Mouse (Mus musculus) spleen, postnatal 4 days (tissue): ENCODE measurements around the gene Srcap.
A peak's percentile ranks its signal among the peaks of the same experiment; 100 is the strongest.

Source experiments
- DNase-seq, 2 experiments: peaks; one replicate each; pipeline ENCODE4 v3.0.0; 2022; ENCODE audit warnings: low spot score in 2 of 2

Srcap gene

DNA sequence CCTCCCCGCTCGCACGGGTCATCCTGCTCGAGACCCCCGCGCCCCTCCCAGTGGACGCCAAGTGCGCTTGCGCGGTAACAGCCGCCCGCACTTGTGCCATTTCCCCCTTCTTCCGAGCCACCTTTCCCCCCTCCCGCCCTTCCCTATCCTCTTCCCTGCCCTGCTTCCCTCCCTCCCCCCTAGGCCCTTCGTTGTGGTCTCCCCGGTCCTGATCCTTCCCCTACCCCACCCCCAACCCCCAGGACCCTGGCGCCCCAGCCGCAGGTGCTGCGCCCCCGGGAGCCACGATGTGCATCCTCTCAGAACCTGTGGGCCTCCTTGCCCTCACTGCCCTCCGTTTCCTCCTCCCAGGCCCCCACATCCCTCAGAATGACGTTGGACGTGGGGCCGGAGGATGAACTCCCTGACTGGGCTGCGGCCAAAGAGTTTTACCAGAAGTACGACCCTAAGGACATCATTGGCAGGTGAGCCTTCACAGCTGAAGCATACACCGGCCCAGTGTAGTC is 61.8 kb downstream of the Srcap start:
- peak in 1 of 2 experiments; percentile 72 for DNase-seq

DNA sequence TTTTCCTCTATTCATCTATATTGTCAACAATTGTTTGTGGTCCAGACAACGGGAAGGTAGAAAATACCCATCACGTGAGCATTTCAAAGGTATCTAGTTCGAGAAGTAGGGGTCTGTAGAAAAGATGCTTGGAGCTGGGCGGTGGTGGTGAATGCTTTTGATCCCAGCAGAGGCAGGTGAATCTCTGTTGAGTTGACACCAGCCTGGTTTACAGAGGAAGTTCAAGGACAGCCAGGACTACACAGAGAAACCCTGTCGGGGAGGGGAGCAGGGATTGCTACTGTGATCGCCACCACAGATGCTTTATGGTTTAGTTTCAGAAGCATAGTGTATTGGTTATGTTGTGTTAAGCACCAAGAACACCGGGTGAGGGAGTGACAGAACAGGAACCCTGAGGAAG is 62.3 kb downstream of the Srcap start:
- DNase-seq = peak in 1 of 2 experiments; percentile 61

DNA sequence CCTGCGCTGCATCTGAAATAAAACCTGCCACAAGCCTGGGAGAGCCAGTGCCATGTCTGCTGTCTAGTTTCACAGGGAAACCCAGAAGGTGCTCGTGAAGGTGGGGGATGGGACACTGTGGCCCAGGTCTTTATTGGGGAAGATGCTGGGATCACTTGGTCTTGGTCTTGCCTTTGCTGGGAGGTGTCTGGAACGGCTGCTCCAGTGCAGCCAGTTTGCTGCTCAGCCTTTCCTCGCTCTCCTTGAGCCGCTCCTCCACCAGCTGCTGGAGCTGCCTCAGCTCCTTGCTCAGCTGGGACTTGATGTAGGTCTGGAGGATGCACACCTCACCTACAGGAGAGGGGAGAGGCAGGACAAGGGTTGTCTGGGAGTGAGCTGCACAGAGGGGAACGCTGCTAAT is 71.5 kb downstream of the Srcap start:
- DNase-seq = peak in 1 of 2 experiments; percentile 56

DNA sequence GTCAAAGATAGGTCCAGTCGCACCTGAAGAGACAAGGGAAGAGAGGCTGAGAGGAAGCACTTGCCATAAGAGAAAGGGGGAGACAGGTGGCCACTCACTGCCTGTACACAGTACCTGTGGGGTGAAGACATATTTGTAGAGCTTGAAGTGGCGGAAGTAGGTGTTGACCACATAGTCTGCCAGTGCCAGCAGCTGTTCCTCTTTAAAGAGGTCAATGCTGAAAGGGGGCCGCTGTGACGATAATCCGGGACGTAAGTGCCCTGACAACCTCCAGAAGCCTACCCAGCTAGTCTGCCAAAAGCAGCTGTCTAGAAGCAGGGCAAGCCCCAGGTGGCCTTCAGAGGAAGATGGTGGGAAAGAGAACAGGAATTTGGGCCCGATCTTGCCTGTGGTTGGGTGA is 73.2 kb downstream of the Srcap start:
- no peak for DNase-seq

DNA sequence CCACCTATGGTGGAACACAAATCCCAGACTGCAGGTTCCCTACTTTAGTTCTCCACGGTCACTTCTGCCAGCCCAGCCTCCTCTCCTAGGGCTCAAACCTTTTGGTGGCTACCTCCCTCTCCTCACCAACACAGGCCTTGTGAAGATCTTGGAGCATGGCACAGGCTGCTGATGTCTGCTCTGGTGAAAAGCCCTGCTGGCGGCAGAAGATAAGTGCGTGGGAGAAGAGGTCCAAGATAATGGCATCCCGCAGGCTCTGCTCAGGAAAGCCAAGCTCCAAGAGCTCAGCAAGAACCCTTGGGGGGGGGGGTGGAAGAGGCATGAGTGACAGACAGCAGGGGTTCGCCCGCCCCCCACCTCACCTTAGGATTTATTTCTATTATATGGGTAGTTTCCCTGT is 74.4 kb downstream of the Srcap start:
- peak; percentile 57 to 72 for DNase-seq

DNA sequence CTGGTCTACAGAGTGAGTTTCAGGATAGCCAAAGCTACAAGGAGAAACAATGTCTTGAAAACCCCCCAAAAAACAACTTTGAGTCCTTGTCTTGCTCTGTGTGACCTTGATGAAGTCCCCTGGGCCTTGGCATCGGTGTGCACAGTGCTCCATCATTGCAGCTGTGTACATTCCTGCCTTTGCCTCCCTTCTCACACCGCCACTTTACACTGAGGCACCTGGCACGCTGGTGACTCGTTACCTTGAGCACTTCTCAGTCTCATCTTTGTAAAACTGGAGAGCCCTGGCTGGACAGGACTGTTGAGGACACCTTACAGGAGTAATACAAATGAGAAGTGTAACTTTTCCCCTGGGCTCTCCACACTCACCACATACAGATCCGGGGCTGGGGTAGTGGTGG is 75.4 kb downstream of the Srcap start:
- DNase-seq = no peak

DNA sequence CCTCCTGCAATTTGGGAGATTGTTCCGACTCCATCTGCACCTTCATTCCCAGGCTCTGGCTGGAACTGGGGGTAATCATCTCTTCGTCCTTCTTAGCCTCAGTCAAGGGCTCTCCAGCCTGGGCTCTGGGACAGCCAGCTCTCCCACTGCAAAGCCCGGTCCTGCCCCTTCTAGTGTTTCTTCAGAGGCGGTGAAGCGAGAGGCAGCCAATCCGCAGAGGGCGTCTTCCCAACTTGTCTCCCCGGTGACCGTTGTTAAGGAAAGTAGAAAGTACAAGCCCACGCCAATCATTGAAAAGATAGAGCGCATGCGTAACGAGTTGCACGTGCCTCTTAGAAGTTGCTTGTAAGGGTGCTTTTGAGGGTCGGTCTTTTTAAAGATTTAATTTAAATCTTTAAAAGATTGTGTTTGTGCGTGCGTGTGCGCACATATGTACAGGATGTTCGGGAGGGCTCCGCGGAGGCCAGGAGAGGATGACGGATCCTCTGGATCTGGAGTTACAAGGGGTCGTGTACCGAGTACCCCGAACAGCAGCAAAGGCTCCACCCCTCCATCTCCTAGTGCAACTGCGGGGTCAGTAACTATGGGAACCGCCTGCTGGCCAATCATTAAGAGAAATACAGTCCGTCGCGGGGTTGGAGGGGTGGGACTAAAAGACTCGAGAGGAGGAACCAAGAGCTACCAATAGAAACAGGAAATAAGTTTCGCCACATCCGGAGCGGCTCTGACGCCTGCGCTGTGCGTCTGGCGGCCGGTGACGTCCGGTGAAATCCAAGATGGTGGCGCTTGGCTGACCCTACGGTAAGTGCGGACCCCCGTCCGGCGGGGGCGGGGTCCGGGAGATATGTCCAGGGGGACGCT is 76.5 kb downstream of the Srcap start, which contains the start of the genes Ccdc189 and Rnf40:
Ccdc189 (minus strand) TSS at position 585 of the 861 bp plus-strand sequence.
Rnf40 (plus strand) TSS at position 757 of the 861 bp plus-strand sequence.
- DNase-seq = peak; percentile 91

DNA sequence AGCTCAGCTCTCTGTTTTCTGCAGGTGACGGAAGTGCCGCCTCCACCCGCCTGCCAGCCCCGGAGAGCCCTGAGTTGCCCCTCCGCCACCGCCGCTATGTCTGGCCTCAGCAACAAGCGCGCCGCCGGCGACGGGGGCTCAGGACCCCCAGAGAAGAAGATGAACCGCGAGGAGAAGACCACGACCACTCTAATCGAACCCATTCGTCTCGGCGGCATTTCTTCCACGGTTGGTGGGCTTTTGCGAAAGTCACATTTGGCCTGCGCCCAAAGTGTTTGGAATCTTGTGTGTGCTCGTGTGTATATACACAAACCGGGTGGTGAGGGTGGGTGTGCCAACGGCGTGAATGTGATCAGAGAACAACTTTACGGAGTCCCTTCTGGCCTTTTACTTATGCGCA is 77.1 kb downstream of the Srcap start:
- no peak for DNase-seq

DNA sequence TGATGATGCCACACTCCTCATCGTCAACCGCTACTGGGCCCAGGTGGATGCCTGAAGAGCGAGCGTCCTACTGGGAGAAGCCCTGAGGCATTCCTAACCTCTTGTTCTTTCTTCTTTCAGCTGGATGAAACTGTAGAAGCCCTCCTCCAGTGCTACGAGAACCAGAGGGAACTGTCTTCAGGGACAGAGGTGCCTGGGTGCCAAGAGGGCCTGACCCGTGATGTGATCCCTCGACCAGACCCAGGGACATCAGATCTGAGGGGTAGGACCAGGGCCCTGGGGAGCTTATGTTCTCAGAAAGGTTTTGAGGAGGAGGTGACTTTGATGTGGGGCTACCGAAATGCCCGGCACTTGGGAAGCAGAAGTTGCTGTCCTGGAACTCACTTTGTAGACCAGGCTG is 77.9 kb downstream of the Srcap start:
- no peak for DNase-seq

DNA sequence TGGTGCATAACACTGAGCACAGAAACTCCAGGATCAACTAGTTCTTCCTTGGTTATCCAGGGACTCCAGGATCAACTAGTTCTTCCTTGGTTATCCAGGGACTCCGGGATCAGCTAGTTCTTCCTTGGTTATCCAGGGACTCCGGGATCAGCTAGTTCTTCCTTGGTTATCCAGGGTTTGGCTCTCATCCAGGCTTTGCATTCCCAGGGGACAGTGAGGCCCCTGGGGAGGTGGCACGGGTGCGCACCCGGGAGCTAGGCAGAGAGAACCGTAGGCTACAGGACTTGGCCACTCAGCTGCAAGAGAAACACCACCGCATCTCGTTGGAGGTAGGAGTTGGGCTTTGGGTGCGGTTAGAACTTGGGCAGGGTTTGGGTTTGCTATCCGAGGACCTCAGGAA is 79.3 kb downstream of the Srcap start:
- no peak for DNase-seq

DNA sequence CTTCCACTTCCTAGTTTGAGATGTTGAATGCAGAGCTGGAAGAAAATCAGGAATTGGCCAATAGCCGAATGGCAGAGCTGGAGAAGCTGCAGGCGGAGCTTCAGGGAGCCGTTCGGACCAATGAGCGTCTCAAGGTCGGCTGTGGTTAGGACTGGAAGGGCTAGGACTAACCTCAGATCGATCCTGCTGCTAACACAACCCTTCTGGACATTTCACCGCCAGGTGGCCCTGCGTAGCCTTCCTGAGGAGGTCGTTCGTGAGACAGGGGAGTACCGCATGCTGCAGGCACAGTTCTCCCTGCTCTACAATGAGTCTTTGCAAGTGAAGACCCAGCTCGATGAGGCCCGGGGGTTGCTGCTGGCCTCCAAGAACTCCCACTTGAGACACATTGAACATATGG is 80.8 kb downstream of the Srcap start:
- DNase-seq = no peak

DNA sequence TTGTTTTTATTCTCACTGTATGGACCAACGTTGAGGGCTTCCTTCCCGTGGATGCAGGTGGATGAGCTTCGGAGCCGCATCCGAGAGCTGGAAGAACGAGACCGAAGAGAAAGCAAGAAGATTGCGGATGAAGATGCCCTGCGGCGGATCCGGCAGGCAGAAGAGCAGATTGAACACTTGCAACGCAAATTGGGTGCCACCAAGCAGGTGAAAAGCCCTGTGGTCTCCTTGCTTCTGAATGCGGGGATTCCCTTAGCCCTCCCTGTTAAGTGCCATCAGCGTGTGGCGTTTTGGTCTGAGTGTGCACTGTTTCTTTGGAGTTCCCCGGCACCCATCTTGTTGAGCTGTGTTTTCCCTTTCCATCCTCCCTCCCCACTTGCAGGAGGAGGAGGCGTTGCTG is 85.0 kb downstream of the Srcap start:
- no peak for DNase-seq

DNA sequence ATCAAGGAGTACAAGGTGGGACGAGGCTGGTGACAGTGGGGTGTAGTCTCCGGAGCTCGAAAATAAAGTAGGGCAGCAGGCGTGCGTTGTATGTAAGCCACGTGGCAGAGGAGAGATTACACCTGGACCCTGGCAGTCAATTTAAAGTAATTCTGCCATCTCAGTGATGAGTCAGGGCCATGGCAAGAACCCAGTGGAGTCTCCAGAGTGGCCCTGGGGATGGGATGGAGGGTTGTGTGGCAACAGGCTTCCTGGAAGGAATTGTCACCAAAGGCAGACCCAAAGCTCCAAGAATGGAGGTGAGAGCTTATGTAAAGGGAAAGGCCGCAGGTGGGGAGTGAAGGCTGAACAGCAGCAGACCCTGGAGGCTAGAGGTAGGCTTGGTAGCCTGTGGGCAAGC is 88.8 kb downstream of the Srcap start:
- no peak for DNase-seq

DNA sequence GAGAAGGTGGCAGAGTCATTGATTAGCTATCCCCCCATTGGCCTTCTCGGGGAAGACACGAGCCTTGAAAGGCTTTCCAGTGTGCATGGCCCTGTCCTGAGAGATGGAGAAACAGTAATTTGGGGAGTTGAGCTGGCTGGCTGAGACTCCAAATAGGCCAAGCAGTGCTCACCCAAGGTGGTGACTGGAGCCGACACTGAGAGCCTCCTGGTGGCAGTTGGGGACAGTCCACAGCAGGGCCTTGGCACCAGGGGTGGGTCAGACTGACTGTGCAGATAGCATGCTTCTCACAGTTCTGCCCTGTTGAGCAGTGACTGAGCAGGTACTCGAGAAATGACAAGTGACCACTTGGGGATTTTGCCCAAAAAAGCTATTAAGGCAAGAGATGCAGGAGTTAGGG is 90.0 kb downstream of the Srcap start:
- DNase-seq = no peak

DNA sequence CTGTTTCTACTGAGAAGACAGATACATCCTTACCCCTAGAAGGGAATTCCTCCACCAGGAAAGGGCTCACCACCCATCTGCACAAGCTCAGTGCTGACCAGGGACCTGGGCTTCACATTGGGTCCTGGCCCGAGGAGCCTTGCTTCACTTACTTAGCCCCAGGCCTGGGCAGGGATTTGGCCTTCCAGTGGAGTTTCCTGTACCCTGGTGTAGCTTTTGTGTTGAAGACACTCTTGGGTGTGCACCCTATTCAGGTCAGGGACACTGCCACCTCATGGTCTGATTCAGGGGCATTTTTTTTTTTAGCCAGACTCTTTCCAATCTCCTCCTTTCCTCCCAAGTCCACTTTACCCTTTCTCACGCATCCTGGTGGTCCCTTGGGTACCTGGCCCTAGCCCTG is 91.1 kb downstream of the Srcap start:
- no peak for DNase-seq

DNA sequence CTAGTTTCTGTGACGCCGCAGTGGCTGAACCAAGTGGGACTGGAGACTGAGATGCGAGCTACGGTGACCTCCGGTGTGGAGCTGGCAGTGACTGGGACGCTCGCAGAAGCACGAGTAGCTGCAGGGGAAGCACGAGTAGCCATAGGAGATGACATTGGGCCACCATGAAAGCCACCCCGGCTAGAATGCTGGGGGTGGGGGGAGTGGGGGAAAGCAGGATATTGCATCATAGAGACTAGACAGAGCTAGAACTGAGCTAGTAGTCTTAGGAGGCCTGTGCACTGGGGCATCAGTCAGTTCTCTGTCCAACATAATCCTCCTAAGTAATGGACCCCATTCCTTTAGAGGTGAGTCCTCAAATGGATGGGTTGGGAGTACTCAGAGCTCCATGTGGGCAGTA is 92.5 kb downstream of the Srcap start:
- DNase-seq = no peak

DNA sequence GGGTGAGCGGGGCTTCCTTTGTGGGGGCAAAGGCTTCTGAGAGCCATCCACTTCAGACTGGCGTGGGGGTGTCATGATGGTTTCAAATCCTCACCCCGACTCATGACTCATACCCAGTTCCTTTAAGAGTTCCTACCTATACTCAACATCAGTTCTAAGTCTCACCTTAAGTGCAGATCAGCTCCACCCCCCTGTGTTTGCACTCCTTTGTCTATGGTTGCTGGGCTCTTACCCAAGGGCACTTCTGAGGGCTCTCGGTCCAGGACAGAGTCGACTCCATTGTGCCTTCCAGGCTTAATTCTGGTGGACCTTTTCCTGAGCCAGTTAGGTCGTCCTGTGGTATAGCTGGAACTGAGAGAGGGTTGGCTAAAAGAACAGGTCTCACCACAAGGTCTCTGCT is 95.4 kb downstream of the Srcap start:
- DNase-seq = no peak
